8 mouse cellular contexts compared by ENCODE assay signal in the genomic region with DNA sequence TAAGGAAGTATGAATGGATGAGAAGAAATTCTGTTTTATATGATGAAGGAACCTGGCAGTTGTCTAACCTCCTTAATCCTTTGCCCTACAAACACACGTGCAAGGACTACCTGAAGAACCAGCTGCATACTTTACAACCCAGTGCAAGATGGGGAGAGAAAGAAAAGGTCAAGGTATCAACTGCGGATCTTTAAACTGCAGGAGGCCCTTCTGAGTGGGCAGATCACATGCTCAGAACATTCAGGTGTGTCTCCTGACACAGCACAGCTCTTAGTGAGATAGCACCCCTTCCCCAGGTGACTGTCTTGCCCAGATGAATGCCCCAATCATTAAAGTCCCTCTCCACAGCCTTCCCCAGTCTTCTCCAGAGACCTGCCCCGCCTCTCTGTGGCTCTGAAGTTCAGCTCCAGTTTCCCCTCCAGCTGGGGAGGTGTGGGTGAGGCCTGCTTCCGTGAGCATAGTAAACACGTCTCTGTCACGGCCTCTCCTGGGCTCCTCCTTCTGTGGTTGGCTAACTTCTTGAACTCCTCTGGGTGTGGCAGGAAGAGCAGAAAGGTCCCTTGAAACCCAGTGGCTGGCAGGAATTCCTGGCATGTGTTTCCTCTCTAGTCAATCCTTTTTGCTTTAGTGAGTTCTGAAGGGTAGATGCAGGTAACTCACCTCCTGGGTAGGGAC. TPM values are rescaled to one million over a fixed set of nuclear protein-coding genes. Genes with fewer than 3 reads are reported as not detected.
DNase-seq lines count a peak whose midpoint lies in the region; TF ChIP-seq lines count a peak whose summit lies in the region.

No protein-coding gene starts in this region.

- 36% methylated on average over 6 of the region's 6 CpGs for WGBS in kidney, adult 2 months

- TF ChIP-seq POLR2A in kidney, adult 2 months (IDR thresholded peaks at IDR 0.05; ENCODE audit: low read depth, low read length), result no peak

- H3K27me3 ChIP-seq in kidney, adult 2 months (replicated peaks; ENCODE audit: control insufficient read depth, insufficient read depth, low read length), result no peaks in the 10 kb centered on the region

- DNase-seq in heart, postnatal 10 days, result peak; percentile 5 to 19
- no peak for DNase-seq in heart, postnatal 14 days
- peak; percentile 42 for DNase-seq in kidney, adult 2 months
- DNase-seq in lung, postnatal 4 days, result peak; percentile 69 to 84
- DNase-seq in urinary bladder, postnatal 25 days (ENCODE audit: low spot score), result peak; percentile 28
- no peak for DNase-seq in retina, postnatal 1 day
- no peak for DNase-seq in left cerebral cortex, adult 2 months (ENCODE audit: extremely low spot score in 1 of 2, low spot score in 2 of 2)
- no peak for DNase-seq in layer of hippocampus, adult 9-10 months (ENCODE audit: low spot score)

- TF ChIP-seq CTCF in kidney, adult 2 months (conservative IDR thresholded peaks at IDR 0.05; ENCODE audit: insufficient read depth, insufficient read length, low read depth, low read length), result no peak
- TF ChIP-seq CTCF in left cerebral cortex, adult 2 months (IDR thresholded peaks at IDR 0.05), result no peak

- no peaks in the 10 kb centered on the region for H3K36me3 ChIP-seq in kidney, adult 2 months (ENCODE audit: control insufficient read depth, insufficient read depth, low read length)

- H3K4me1 ChIP-seq in kidney, adult 2 months (ENCODE audit: control insufficient read depth, insufficient read depth, low read length), result no peaks in the 10 kb centered on the region

- H3K4me3 ChIP-seq in kidney, adult 2 months (ENCODE audit: insufficient read depth, low read depth, low read length), result no peak overlapping the region
- no peak overlapping the region for H3K4me3 ChIP-seq in left cerebral cortex, adult 2 months

- intact Hi-C loops in heart, postnatal 10 days (cut with DNase I), result no loop called here
- intact Hi-C loops in heart, postnatal 14 days (cut with DNase I), result loop anchor here (10.0 kb wide), 1 partner anchor 268 kb away; the partner anchor contains the start of gene Sec61a2
- intact Hi-C loops in left cerebral cortex, adult 2 months (cut with DNase I), result loop anchor here (10.0 kb wide), 1 partner anchor 1078 kb away; no protein-coding TSS in a partner anchor

- peak overlapping the region; percentile 28; the same call in 1 of the 2 replicates for H3K27ac ChIP-seq in kidney, adult 2 months (ENCODE audit: insufficient read depth, low read depth, low read length)
- H3K27ac ChIP-seq in left cerebral cortex, adult 2 months, result no peak overlapping the region

RNA-seq across cellular contexts. Expression of gene Proser2, which starts 32.5 kb away (rescaled TPM):
- total RNA-seq in heart, postnatal 10 days (2021), result 10 to 100 TPM; 10.7 to 37.7 TPM
- total RNA-seq in heart, postnatal 14 days (2021), result 10 to 100 TPM; 19.6 to 28.0 TPM
- polyA plus RNA-seq in kidney, adult 2 months (2012; rRNA removed), result 7.8 and 7.9 TPM in 2 replicates
- total RNA-seq in left cerebral cortex, adult 2 months (2021), result 1 to 10 TPM; 3.2 to 4.1 TPM

RNA-seq across cellular contexts. Expression of gene Echdc3, which starts 50.3 kb away (rescaled TPM):
- total RNA-seq in heart, postnatal 10 days (2021), result 10 to 100 TPM; 13.8 to 16.6 TPM
- 10 to 100 TPM; 16.3 to 17.0 TPM for total RNA-seq in heart, postnatal 14 days (2021)
- polyA plus RNA-seq in kidney, adult 2 months (2012; rRNA removed), result 67.9 and 74.7 TPM in 2 replicates
- 1 to 10 TPM; 1.1 to 1.5 TPM for total RNA-seq in left cerebral cortex, adult 2 months (2021)

Comparison
In these comparisons a context has a peak if more than half of its experiments do, and no peak if none do; other contexts are left out.
1. DNase-seq: peak in heart, postnatal 10 days (2 of 2), kidney, adult 2 months (single experiment), lung, postnatal 4 days (2 of 2) and urinary bladder, postnatal 25 days (single experiment); none in heart, postnatal 14 days (0 of 2), retina, postnatal 1 day (single experiment), left cerebral cortex, adult 2 months (0 of 2) and layer of hippocampus, adult 9-10 months (single experiment).
2. RNA of gene Echdc3, which starts 50.3 kb away (total RNA-seq): 16.3 to 17.0 TPM in heart, postnatal 14 days and 13.8 to 16.6 TPM in heart, postnatal 10 days; 1.1 to 1.5 TPM in left cerebral cortex, adult 2 months; every median in the first group is over 4 times any median in the second.